Mouse (Mus musculus) right cerebral cortex, postnatal 10 days (tissue): ENCODE data around the gene Anapc15-ps.

Experiments used
- DNase-seq, 2 experiments: peaks; one replicate each; pipeline ENCODE4 v3.0.0; 2021; ENCODE audit warnings: low spot score in 2 of 2

Gene Anapc15-ps

GRCm38 (mm10) chr10:95673351-95673750 lies at the start of gene Anapc15-ps:
Gene Anapc15-ps, minus strand, starts transcription at chr10:95673451.
- DNase-seq, result no peak

GRCm38 (mm10) chr10:95722203-95722611 lies 49.0 kb upstream of the Anapc15-ps start:
- no peak for DNase-seq

DNA sequence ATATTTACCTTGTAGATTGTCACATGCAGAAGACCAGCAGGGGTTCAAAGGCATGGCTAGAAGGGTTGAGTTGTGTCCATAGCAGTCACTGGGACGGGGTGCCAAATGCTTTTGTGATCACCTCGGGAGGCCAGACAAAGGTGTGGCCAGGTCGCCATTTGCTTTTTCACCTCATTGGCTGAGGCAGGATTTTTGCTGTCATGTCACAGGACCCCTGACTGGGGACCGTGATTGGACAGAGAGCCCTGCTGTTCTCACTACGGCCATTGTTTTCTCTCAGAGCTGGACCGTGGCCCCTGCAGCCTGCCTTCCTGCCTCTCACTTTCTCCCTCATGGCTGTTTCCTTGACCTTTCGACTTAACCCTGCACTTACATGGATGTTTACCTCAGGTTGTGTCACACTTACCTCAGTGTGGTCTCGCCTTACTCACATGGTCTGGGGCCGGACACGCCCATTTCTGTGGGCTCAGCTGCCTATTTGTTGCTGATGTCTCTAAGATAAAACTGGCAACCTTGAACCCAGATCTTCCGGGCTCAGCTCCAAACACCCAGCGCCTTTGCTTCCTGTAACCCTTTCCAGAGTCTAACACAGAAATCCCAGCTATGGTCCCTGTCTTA lies 47.0 kb upstream of the Anapc15-ps start:
- no peak for DNase-seq

DNA sequence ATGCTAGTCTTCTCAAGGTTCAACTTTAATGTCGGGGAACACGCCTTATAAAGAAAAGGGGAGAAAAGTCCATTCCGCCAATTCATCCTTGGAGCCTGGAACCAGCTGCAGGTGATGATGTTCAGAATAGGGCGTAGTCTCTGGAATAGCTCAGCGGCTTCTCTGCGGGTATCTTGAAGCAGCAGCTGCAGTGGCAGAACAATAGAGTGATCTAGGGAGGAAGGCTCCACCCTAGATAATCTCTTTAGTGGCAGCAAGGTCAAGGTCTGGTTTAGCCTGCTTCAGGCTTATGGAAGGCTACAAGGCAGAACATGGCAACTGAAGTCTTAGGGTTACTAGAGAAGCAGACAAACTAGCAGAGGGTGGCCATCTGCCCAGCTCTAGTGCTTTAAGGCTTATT lies 46.2 kb upstream of the Anapc15-ps start:
- no peak for DNase-seq

DNA sequence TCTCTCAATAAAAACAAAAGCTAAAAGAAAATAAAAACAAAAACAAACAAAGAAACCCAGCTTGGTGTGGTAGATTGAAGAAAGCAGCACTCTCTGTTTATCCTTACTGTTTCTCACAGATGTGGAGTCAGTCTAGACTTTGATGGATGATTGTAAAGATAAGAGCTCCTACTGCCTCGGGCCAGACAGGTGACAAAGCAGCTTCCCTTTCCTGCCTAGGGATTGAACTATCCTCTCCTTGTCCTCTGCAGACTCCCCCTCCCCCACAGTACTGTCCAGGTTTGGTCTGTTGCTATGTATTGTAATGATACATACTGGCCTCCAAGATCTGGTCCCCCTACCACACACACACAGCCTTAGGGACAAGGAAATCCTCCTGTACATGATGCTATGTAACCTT lies 45.5 kb upstream of the Anapc15-ps start:
- DNase-seq, result no peak

GRCm38 (mm10) chr10:95717106-95717680 lies 43.9 kb upstream of the Anapc15-ps start:
- no peak for DNase-seq

DNA sequence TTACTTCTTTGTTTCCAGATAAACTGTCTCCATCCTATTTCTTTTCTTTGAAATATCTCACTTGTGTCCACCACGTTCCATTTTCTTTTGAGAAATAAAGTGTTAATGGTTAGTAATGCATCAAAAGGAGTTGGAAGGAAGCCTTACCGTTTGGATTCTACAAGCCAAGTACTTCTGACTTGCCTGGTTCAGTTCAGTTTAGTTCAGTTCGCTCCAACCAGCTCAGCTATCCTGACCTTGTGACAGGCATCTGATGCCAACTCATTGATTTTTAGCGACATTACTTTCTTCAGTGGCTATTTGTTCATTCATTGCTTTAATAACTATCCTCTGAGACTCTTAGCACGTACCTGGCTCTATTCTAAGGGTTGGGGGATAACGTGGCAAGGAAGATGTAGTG lies 42.4 kb upstream of the Anapc15-ps start:
- no peak for DNase-seq

DNA sequence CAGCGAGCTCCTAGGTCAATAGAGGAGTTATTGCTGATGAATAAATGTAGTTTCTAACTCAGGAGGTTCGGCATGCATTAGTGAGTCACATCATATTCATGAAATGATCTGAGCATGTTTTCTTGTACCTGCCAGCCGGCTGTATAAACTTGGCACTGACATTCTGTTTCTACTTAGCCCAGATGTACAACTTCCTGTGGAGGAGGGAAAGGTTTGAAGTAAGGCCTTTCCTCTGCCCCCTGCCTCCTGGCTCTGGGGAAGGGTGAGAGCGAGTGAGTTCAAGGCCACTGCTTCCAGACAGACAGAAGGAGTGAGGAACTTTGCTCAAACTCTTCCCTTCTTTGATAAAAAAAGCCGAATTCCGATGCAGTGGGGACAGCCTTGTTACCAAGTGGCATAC lies 39.0 kb upstream of the Anapc15-ps start:
- no peak for DNase-seq

DNA sequence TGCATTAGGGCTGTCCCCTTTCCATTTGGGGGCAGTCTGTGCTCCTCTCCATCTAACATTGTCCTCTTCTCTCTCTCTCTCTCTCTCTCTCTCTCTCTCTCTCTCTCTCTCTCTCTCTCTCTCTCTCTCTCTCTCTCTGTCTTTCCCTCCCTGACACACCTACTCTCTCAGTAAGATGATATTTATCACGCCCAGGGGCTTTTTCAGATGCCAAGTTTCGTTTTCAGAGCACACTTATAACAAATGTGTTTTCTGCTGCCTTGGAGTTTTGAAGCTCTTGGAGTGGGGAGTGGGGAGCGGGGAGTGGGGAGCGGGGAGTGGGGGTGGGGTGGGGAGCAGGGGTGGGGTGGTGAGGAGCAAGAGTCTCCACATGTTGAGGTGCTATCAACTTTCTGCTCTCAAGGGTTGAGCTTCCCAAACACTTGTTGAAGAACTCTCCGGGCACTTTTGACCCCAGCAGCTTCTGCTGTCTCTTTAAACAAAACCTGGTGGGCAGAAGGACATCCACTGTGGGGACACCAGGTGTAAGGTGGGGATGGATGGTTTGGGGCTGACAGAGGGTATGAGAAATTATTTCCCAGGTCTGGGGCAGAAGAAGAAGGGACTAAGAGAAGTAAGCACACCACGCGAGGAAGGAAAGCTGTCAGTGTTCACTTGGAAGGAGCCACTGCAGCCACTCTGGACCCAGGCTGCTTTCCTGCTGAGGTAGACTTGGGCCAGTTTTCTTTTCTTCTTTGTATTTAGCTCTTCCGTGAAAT lies 36.8 kb upstream of the Anapc15-ps start:
- DNase-seq, result no peak

DNA sequence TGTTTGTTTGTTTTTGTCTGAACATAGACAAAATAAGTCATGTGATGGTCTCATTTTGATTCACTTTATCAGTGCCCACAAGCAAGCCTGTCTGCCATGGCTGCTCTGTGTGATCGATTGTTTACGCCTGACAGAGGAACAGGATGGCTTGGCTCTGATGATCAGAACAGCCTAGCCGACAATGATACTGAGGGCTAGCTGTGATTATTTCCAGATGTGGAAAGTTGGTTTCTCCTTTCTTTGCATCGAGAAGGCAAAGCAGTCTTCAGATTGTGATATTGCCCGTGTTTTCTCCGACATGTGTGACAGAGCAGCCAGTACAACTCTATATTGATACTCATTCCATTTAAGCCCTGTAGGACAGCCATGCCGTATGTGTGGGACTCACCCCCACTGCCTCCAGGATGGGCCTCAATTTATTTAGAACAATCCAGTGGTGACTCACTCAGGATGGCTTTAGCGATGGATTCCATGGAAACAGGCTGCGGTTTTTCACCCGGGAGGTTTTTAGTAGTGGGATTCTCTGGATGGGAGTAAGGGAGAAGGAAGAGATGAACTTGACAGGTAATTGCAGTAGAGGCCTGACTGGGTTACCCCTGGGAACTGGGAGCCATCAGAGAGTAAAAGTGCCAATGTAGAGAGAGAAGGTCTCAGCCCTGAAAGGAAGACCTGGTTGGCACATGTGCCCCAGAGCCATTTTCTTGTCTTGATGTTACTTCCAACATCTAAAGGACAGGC lies 36.1 kb upstream of the Anapc15-ps start:
- no peak for DNase-seq

DNA sequence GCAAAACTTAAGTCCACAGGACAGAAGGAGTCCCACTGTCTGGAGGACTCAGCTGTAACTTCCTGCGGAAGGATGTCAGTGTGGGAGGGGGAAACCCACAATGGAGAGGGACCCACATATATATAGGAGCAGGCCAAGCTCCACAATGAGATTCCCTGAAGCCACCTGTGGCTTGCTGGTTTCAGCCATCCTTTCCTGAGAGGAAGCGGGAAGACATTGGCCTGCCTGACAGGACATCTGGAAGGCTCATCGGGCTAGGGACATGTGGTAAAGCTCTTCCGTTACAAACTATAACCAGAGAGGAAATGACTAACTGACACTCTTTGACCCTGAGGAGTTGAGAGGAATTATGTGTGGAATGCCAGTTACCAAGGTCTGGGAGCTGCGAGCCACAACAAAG lies 34.8 kb upstream of the Anapc15-ps start:
- DNase-seq, result no peak

DNA sequence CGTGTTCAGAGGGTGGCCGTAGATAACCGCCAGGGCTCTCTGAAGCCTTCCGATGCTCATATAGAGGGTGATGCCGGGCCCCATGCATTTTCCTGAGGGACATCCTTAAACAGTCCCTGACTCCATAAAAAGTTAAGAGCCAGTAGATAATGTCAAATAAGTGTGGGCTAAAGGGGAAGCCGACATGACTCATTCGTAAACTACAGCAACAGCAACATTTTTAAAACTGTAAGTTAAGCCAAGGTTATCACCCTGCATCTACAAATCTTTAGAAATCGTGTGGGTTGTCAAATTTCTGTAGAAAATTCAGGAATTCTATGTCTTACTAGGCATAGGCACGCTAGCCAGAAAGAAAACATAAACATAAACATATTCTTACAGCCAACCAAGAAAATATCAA lies 33.6 kb upstream of the Anapc15-ps start:
- no peak for DNase-seq

DNA sequence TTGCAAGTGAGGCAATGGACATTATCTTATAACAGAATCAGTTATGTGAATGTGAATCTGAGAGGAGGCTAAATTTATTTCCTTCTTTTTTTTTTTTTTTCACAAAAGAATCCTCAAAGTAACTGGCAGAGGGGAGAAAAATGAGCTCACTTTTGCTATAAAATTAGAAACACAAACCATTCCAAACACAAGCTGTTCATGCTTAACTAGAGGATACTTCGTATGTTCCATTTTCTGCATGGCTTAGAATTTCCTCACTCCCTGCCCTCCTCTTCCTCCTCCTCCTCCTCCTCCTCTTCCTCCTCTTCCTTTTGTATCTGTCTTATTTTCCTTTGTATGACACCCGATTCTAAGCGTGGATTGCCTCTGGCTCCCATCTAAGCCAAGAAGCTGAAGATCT lies 32.5 kb upstream of the Anapc15-ps start:
- DNase-seq, result no peak

- DNase-seq, result peak; percentile 30 to 44
Observed at GRCm38 (mm10) chr10:95704847-95705246, 31.6 kb upstream of the Anapc15-ps start.

DNA sequence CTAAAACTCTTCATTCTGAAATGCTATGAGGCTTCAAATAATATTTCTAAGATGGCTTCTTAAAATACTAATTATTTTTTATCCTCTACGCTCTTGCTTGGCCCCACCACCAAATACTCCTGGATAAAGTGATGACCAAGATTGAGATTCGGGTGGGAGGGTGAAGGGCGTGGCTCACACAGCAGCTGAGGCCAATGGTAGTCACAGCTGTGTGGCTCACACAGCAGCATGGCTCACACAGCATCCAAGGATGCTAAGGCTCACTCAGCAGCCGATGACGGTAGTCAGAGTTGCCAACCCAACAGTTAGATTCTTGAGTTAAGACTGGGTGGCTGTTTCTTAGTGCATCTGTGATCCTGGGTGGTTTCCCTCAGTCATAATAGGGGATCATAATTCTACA lies 30.5 kb upstream of the Anapc15-ps start:
- DNase-seq, result no peak

DNA sequence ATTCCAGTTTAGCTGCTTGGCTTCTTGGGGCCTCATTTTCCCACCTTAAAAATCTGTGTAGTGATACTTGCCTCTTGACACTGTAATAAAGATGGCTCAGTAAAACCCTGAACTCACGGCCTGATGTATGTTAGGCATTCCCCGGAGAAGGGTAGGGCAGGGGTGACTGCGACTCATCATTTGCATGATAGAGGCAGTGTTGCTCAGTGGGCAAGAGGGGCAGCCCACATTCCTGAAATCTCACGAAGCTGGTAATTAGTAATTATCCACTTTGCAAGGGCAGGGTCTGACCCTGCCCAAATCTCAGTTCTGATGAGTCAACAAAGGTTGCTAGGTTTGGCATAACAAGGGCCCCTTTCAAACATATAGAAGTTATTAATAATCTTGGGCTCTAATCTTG lies 27.2 kb upstream of the Anapc15-ps start:
- DNase-seq, result no peak

DNA sequence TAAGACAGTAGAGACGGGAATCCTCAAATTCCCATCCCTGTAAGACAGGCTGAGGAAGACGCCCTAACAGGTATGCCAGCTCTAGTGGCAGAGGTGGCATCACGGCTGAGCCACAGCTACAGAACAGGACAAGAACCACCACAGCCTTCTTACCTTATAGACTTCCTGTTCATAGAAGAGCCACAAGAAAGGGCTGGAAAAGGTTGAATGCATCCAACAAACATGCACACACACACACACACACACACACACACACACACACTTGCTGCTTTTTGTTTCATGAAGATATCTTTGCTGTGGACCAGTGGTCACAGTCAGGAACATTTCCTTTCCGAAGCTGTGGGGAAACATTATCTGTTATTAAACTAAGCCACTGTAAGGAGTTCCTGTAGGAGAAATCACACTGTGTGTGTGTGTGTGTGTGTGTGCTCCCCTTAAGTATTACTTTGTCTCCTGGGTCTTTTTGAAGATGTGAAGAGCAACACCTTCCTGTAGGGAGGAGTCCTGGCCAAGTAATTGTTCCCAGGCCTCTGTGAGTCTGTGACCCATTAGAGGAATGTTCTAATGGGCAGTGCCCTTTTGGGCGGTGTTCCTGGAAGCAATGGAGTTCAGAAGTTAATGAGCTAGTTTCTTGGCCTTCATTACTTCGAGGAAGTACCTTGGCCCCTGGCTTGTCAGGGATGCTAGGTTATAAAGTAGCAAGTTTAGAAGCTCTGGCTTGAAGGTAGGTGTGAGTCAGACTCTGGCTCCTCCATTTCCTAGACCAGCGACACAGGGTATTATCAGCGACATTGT lies 25.9 kb upstream of the Anapc15-ps start:
- no peak for DNase-seq

- no peak for DNase-seq
Observed at GRCm38 (mm10) chr10:95696253-95696641, 23.0 kb upstream of the Anapc15-ps start.

DNA sequence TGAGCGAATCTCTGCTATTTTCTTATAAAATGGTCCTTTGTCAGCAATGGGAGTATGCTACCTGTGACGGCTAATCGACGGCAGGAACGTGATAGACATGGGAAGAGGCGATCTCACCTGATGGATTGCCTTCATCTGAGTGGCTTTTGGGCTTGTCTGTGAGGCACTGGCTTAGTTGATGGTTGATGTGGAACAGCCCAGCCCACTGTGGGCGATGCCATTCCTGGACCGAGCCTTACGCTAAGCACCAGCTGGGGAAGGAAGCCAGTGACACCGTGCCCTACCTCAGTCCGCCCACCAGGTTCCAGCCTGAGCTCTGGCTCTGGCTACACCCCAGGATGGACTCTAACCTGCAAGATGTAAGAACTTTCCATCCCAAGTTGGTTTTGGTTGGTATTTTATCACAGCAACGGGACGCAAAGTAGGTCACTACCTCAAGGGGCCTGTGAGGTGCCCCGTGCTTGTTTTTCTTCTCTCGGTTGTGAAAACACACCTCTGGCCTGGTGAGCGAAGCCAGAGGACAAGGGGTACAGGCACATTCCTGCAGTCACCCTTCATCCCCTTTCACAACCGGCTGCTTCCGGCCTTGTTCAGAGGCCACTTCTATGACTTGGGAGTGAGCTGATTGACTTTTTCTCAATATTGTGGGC lies 22.5 kb upstream of the Anapc15-ps start:
- no peak for DNase-seq

DNA sequence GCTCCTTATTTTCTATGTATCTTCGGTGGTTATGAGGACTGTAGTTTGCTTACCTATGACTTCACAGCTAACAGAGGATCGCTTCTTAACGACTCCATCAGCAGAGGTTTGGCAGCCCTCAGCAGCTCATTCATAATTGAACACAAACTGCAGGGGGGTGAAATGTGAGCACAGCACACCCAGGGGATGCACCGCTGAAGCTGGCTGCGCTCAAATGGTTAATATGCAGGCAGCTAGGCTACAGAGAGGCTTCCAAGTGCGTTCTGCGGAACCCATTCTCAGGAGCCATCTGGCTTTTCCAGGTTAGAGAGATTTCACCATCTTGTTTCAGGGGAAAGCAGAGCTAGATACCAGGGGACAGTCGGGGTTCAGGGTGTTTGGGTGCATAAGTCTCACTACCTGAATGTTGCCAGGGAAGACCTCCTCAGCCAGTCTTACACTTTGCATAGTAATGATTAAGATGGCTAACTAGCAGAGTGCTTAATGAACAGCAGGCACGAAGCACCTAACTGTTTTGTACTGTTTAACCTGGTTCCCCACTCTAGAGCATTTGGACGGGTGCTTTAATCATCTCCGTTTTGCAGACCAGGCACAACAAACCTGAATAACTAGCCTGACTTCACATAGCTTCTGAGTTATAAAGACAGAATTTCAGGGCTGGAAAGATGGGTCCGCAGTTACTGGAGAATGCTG lies 21.5 kb upstream of the Anapc15-ps start:
- no peak for DNase-seq

DNA sequence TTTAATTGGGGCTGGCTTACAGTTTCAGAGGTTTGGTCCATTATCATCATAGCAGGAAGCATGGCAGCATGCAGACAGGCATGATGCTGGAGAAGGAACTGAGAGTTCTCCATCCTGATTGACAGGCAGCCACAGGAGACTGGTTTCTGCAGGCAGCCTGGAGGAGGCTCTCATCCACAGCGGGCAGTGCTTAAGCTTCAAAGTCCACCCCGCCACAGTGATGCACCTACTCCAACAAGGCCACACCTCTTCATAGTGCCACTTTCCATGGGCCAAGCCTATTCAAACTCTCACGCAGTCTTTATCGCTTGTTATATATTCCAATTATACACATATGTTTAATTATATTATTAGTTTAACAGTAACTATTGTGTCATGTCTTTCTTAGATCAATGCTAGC lies 18.1 kb upstream of the Anapc15-ps start:
- DNase-seq, result no peak
